Mouse (Mus musculus) small intestine, adult 2 months (tissue): ENCODE data around the gene En2.

ENCODE experiments used
- CTCF ChIP-seq: fragments of 200-500 bp; IDR thresholded peaks from 2 replicates; pipeline ENCODE4 v1.5.1; 2012; ENCODE audit warnings: low read depth, mild to moderate bottlenecking, control low read depth, inconsistent platforms, low read length, moderate library complexity, mixed read lengths; ENCODE audit not compliant: insufficient replicate concordance, insufficient read length; ENCODE audit errors: extremely low read depth
- POLR2A ChIP-seq: fragments of 200-500 bp; IDR thresholded peaks from 2 replicates; pipeline ENCODE4 v1.6.1; 2012; ENCODE audit warnings: low read depth, mild to moderate bottlenecking, control low read depth, inconsistent platforms, low read length, moderate library complexity

DNA sequence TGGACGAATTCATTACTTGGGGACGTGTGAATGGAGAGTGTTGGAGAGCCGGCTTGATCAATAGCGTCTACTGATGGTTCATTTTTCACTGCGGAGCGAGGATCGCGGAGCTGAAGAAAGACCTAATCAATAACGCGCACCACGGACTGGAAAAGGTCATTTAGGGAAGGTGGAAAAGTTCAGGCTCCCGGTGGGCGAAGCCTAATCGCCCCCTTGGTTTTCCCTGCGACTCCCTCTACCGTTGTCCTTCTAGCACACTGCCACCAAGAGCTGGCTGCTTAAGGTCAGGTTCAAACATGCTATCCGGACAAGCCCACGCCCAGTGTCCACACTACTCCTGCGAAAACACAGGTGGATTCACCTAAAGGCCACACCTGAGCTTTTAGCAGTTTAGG is 47.0 kb upstream of the En2 start:
- no peak for TF ChIP-seq POLR2A
- TF ChIP-seq CTCF = no peak
